Mouse (Mus musculus): Measurements from ENCODE around the gene Igsf3.

GRCm38 (mm10) chr3:101408953-101409750, 32.3 kb downstream of the Igsf3 start:
- TF ChIP-seq CTCF (IDR thresholded peaks at IDR 0.05; ENCODE audit: borderline replicate concordance, extremely low read depth, insufficient read depth, insufficient read length) = no peak
- TF ChIP-seq POLR2A (IDR thresholded peaks at IDR 0.05; ENCODE audit: borderline replicate concordance, extremely low read depth, insufficient read depth, insufficient read length, poor library complexity, severe bottlenecking) = no peak

All from brain, embryonic 14.5 days (tissue).